Mouse (Mus musculus) CD4-positive, CD25-positive, alpha-beta regulatory T cell, adult 4 months (primary cell): ENCODE results near the gene Ptpn18. TPM values are rescaled to one million over a fixed set of nuclear protein-coding genes. Genes with fewer than 3 reads are reported as not detected.

Experiments
- ATAC-seq: one replicate; pipeline ENCODE4 v1.8.0; 2017
- polyA plus RNA-seq, 2 experiments: library from polyadenylated mRNA; unstranded; fragments of 100-300 nt; shearing (Covaris generic); gene quantifications; one replicate each; pipeline ENCODE4 v1.2.1; 2017

The Ptpn18 gene
- polyA plus RNA-seq, 2 experiments from 2014 or later = 127 to 195 TPM

DNA sequence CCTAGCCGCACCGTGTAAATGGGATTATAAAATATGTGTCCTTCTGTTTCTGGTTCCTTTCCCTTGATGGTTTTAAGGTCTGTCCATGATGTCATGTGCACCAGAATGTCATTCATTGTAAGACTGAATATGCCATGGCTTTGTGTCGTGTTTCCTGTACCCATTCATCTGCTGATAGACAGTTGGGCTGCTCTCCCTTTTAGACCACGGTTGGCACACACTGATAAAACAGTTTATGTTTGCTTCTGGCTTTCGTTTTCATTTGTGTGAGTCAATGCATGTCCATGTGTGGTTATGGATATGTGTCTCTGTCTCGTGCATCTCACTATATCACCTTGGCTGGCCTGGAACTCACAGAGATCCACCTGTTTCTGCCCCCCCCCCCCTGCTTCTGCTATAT, 5.9 kb downstream of the Ptpn18 start:
- ATAC-seq = no peak

DNA sequence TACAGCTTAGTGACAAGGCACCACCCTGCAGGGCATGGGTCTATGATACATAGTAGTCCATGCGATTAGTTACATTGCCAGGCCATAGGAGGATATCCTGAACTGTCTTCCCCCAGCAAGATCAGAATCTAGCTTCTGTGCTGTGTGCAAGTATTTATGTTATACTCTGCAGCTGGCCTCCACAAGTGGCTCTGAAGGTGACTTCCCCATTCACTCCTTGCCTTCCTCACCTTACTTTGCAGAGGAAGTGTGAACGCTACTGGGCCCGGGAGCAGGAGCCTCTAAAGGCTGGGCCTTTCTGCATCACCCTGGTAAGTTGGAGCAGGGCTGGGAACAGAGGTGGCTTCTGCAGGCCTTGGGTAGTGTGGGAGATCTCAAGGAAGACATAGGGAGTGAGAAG, 8.5 kb downstream of the Ptpn18 start:
- no peak for ATAC-seq

GRCm38 (mm10) chr1:34468500-34468899, 8.9 kb downstream of the Ptpn18 start:
- ATAC-seq = no peak

GRCm38 (mm10) chr1:34469801-34470200, 10.2 kb downstream of the Ptpn18 start:
- ATAC-seq = no peak

DNA sequence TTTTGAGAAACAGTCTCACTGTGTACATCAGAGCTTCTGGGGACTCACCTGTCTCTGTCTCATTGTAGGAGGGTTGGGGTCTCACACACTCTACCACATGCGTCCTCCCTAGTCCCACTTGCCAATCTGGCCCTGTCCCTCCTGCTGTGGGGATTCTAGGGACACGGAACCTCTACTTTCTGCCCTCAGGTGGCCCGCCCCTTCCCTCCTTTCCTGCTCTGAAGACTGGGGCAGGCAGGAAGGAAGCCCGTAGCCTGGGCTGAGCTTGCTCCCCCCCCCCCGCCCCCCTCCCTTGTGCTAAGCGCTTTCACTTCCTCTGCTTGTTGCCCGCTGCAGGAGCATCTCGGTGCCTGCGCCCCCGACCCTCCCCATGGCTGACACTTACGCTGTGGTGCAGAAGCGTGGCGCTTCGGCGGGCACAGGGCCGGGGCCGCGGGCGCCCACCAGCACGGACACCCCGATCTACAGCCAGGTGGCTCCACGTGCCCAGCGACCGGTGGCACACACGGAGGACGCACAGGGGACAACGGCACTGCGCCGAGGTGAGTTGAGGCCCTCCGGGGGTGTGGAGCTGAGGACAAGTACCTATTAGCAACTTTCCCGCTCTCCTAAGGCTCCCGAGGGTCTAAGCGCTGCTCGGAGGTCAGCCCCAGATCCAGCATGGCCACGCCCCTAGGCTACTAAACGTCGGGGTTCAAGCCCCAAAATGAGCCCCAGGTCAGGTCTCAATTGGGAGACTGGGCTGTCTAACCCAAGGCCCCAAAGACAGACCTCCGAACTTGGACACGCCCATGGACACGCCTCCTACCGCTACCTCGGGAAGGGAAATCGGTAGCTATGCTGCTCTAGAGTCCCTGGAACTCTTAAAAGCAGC, 13.1 kb downstream of the Ptpn18 start:
- peak; percentile 91 for ATAC-seq

GRCm38 (mm10) chr1:34478891-34479655, 19.5 kb downstream of the Ptpn18 start:
- ATAC-seq = peak; percentile 71

DNA sequence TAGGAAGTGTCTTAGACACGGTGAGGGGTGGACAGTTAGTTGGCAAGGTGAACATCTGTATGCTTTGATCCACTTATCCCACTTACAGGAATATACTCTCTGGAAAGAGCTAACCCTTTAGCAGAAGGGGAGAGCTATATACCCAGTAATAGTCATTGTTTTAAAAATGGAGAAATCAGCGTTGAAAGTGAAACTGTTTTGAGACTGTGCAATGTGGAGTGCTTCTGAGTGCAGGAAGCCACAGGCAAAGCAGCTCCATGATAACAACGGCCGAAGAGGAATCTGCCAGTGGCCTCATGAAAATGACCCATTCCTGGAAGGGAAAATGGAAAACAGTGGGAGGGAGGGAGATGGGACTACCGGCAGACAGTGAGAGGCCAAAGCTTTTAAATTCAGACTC, 21.2 kb downstream of the Ptpn18 start:
- peak; percentile 24 for ATAC-seq

GRCm38 (mm10) chr1:34481920-34482669, 22.5 kb downstream of the Ptpn18 start:
- ATAC-seq = no peak

GRCm38 (mm10) chr1:34484470-34484869, 24.9 kb downstream of the Ptpn18 start:
- peak; percentile 60 for ATAC-seq

DNA sequence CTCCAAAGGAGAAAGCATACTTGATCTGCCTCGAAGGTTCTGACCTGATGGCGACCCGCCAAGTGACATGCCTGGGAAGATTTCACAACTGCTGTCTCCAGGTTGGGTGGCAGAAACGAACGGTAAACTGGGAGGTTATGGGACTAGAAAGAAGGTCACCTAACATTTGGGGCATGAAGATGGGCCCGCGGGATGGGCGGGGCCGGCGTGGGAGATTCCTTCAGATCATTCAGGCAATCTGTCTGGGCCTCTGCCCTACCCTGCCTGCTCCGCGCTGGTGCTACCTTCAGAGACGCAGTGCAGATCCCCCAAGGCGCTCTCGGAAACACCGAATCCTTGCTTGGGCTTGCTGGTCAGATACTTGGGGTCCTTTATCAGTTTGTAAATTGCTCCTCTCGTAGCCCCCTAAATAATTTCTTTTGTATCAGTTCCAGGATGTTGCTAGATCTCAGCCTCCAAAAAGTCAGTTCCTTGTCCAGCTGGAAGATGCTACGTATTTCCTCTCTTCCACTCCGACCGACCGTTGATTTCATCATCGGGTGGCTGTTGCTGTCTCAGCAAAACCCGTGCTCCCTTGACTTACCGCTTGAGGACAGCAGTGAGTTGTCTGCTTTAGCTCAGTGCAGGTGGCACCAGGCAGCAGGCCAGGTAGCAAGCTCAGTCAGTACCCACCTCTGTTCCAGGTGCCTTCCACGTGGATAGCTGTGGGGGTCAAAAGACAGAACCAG, 26.1 kb downstream of the Ptpn18 start:
- peak; percentile 76 for ATAC-seq

DNA sequence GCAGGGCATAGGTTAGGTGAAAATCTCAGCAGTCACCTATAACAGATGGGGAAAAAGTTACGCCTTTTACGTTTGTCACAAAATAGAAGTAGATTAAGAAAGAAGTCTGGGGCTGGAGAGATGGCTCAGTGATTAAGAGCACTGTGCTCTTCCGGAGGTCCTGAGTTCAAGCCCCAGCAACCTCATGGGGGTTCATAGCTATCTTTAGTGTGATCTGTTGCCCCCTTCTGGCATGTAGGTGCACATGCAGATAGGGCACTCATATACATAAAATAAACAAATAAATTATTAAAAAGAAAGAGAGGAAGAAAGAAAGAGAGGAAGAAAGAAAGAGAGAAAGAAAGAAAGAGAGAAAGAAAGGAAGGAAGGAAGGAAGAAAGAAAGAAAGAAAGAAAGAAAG, 27.8 kb downstream of the Ptpn18 start:
- no peak for ATAC-seq

- no peak for ATAC-seq
Observed at GRCm38 (mm10) chr1:34489852-34490541, 30.4 kb downstream of the Ptpn18 start.

DNA sequence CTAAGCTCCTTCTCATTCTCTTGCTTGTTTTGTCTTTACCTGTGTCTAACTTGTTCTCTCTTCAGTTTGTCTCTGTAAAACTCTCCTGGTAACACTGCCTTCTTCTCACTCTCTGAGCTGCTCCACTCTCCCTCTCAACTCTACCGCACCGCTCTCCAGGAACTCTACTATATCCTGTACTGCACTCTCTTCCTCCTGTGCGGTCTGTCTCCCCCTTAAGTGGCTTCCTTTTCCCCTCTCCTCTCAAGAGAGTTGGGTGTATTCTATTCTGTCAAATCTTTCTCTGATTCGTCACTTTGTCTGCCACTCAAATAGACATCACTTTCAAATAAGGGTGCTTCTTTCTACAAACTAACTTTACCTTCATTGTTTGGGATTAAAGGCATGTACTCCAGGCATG, 31.9 kb downstream of the Ptpn18 start:
- ATAC-seq = no peak

GRCm38 (mm10) chr1:34502991-34503390, 43.4 kb downstream of the Ptpn18 start:
- ATAC-seq = no peak

- no peak for ATAC-seq
Observed at GRCm38 (mm10) chr1:34505307-34505706, 45.7 kb downstream of the Ptpn18 start.

GRCm38 (mm10) chr1:34505970-34506551, 46.5 kb downstream of the Ptpn18 start:
- no peak for ATAC-seq

- no peak for ATAC-seq
Observed at GRCm38 (mm10) chr1:34507986-34508385, 48.4 kb downstream of the Ptpn18 start.

DNA sequence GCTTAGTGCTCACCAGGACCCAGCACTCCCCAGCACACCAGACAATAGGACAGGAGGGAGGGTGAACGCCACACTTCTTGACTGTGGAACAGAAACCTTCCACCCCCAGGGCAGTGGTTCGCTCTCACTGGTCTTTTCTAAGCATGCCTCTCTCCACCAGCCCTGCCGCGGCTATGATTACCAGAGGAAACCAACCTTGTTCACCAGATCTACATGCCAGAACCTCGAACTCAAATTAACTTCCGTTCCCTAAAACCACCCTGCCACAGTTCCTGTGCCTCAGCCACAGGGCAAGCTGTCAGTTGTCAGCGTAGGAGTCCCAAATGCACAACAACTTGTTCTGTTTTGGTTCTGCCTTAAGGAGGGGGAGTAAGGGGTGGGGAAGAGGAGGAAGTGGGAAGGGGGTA, 51.0 kb downstream of the Ptpn18 start:
- ATAC-seq = peak; percentile 91

DNA sequence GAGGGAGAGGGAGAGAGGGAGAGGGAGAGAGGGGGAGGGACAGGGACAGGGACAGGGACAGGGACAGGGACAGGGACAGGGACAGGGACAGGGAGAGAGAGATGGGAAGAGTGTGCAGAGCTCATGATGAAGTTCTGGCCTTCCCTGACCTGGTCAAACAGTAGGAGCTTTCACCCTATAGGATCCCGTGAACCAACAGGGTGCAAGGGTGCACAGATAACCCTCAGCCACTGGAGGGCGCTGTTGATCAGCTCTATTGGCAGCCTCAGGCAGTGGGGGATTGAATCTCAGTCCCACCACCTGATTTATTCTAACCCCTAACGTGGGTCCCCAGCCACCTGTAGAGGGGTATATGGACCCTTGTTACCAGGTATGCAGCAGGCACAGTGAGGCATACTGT, 51.5 kb downstream of the Ptpn18 start:
- ATAC-seq = peak; percentile 65

DNA sequence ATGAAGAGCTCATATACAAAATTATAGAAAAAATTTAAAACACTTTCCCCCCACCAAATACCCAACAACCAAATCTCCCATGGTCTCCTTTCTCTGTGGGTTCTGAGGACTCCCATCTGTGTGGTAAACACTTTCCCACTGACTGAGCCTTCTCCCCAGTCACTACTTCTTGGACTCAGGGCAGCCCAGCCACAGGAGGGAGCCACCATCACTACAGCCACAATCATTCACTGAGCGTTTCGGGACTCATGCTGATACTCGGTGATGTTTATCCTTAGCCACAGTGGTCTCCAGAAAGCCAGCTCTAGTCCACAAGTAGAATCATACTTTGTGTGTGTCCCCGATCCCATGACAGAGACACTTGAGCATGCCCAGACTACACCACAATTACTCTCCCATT, 53.5 kb downstream of the Ptpn18 start:
- no peak for ATAC-seq

GRCm38 (mm10) chr1:34516595-34516994, 57.0 kb downstream of the Ptpn18 start:
- no peak for ATAC-seq
